Mouse (Mus musculus): ENCODE measurements around the gene Dmrt1. TPM values are rescaled to one million over a fixed set of nuclear protein-coding genes. Genes with fewer than 3 reads are reported as not detected.

Dmrt1 gene
- polyA plus RNA-seq, 1 experiment from 2014 or later: 0.16 TPM

GRCm38 (mm10) chr19:25650474-25650873 is 145.1 kb downstream of the Dmrt1 start:
- WGBS: 66% methylated on average over 10 of the region's 10 CpGs
- ATAC-seq (ENCODE audit: insufficient read depth, low FRiP score, low TSS enrichment) (no peak), DNase-seq (ENCODE audit: low spot score) (no peak)
- Histone ChIP-seq H3K27me3 (ENCODE audit: control insufficient read depth, insufficient read depth, low read length) (no peaks in the 10 kb centered on the region), H3K4me3 (ENCODE audit: low read depth, low read length) (no peak overlapping the region), H3K27ac (ENCODE audit: low read depth, low read length) (no peak overlapping the region), H3K4me2 (ENCODE audit: low read depth) (no peak overlapping the region), H3K9ac (ENCODE audit: low read length) (no peak overlapping the region), H3K4me1 (ENCODE audit: control insufficient read depth, insufficient read depth, low read length) (peaks cover 4% of the 10 kb centered on the region; the same call in 1 of the 2 replicates), H3K36me3 (ENCODE audit: control insufficient read depth, insufficient read depth, low read length) (no peaks in the 10 kb centered on the region), H3K9me3 (ENCODE audit: control insufficient read depth, low read length) (no peaks in the 10 kb centered on the region)

- WGBS: 71% methylated on average over 5 of the region's 5 CpGs
- no peak overlapping the region for H3K4me2 ChIP-seq (ENCODE audit: low read depth)
- no peak for ATAC-seq (ENCODE audit: insufficient read depth, low FRiP score, low TSS enrichment)
- no peak for DNase-seq (ENCODE audit: low spot score)
- no peak overlapping the region for H3K9ac ChIP-seq (ENCODE audit: low read length)
- H3K27ac ChIP-seq (ENCODE audit: low read depth, low read length): no peak overlapping the region
- no peaks in the 10 kb centered on the region for H3K9me3 ChIP-seq (ENCODE audit: control insufficient read depth, low read length)
- no peaks in the 10 kb centered on the region for H3K27me3 ChIP-seq (ENCODE audit: control insufficient read depth, insufficient read depth, low read length)
- no peak overlapping the region for H3K4me3 ChIP-seq (ENCODE audit: low read depth, low read length)
- peaks cover 4% of the 10 kb centered on the region; the same call in 1 of the 2 replicates for H3K4me1 ChIP-seq (ENCODE audit: control insufficient read depth, insufficient read depth, low read length)
- no peaks in the 10 kb centered on the region for H3K36me3 ChIP-seq (ENCODE audit: control insufficient read depth, insufficient read depth, low read length)
These were observed 147.1 kb downstream of the Dmrt1 start for GRCm38 (mm10) chr19:25652560-25652959.

Other genes starting within 250 kb of the Dmrt1 start
- 2.1 and 2.4 TPM in 2 replicates for gene Dmrt3, start 104.7 kb downstream of the Dmrt1 start, polyA plus RNA-seq (2014; fragmentation: Nextera tagmentation; extraction: Ambion mirVana)
- gene Dmrt2, start 166.8 kb downstream of the Dmrt1 start, polyA plus RNA-seq (2014; fragmentation: Nextera tagmentation; extraction: Ambion mirVana): 15.4 and 19.7 TPM in 2 replicates